Mouse (Mus musculus): ENCODE measurements at regions not wholly inside any gene's neighbourhood (a gene's known extent, or its start where the extent isn't known, plus 50 kb on each side); places are given as distances from the start of the nearest gene placed in this dataset.

GRCm38 (mm10) chr6:84408513-84408912, 185.2 kb downstream of the Cyp26b1 start:
- no peaks in the 10 kb centered on the region; the same call in 1 of the 2 replicates for H3K27me3 ChIP-seq (replicated peaks)
- no peaks in the 10 kb centered on the region for H3K9me3 ChIP-seq
- H3K4me3 ChIP-seq = no peak overlapping the region
- no peak overlapping the region for H3K4me2 ChIP-seq (replicated peaks)
- no peak for ATAC-seq (ENCODE audit: low FRiP score, low read depth)
- WGBS = 83% methylated on average over 5 of the region's 5 CpGs
- no peaks in the 10 kb centered on the region for H3K36me3 ChIP-seq
- no peak overlapping the region for H3K9ac ChIP-seq
- H3K27ac ChIP-seq = no peak overlapping the region
- H3K4me1 ChIP-seq = no peaks in the 10 kb centered on the region

GRCm38 (mm10) chr6:84407773-84408172, 185.9 kb downstream of the Cyp26b1 start:
- Histone ChIP-seq H3K27ac (no peak overlapping the region), H3K9me3 (no peaks in the 10 kb centered on the region), H3K4me2 (replicated peaks) (no peak overlapping the region), H3K27me3 (replicated peaks) (no peaks in the 10 kb centered on the region; the same call in 1 of the 2 replicates), H3K4me3 (no peak overlapping the region), H3K4me1 (no peaks in the 10 kb centered on the region), H3K9ac (no peak overlapping the region), H3K36me3 (no peaks in the 10 kb centered on the region)
- 15% methylated on average over 6 of the region's 6 CpGs for WGBS
- peak; percentile 48; the same call in 1 of the 2 replicates for ATAC-seq (ENCODE audit: low FRiP score, low read depth)

- no peak overlapping the region for H3K27ac ChIP-seq
- no peak overlapping the region for H3K9ac ChIP-seq
- no peaks in the 10 kb centered on the region for H3K4me1 ChIP-seq
- H3K4me3 ChIP-seq = no peak overlapping the region
- no peak overlapping the region for H3K4me2 ChIP-seq (replicated peaks)
- no peaks in the 10 kb centered on the region; the same call in 1 of the 2 replicates for H3K27me3 ChIP-seq (replicated peaks)
- WGBS = 71% methylated on average over 4 of the region's 4 CpGs
- H3K9me3 ChIP-seq = no peaks in the 10 kb centered on the region
- ATAC-seq (ENCODE audit: low FRiP score, low read depth) = no peak
- H3K36me3 ChIP-seq = no peaks in the 10 kb centered on the region
Measured at GRCm38 (mm10) chr6:84404695-84405094, 189.0 kb downstream of the Cyp26b1 start.

GRCm38 (mm10) chr6:84402431-84402830, 191.3 kb downstream of the Cyp26b1 start:
- no peaks in the 10 kb centered on the region for H3K9me3 ChIP-seq
- no peak overlapping the region for H3K27ac ChIP-seq
- no peak overlapping the region for H3K9ac ChIP-seq
- H3K4me3 ChIP-seq = no peak overlapping the region
- no peaks in the 10 kb centered on the region for H3K4me1 ChIP-seq
- H3K36me3 ChIP-seq = no peaks in the 10 kb centered on the region
- ATAC-seq (ENCODE audit: low FRiP score, low read depth) = no peak
- no peaks in the 10 kb centered on the region; the same call in 1 of the 2 replicates for H3K27me3 ChIP-seq (replicated peaks)
- 87% methylated on average over 2 of the region's 2 CpGs for WGBS
- H3K4me2 ChIP-seq (replicated peaks) = no peak overlapping the region

GRCm38 (mm10) chr6:84394496-84395090, 199.1 kb downstream of the Cyp26b1 start:
- no peak overlapping the region for H3K27ac ChIP-seq
- no peak for ATAC-seq (ENCODE audit: low FRiP score, low read depth)
- no peaks in the 10 kb centered on the region for H3K4me1 ChIP-seq
- H3K27me3 ChIP-seq (replicated peaks) = no peaks in the 10 kb centered on the region
- H3K4me3 ChIP-seq = no peak overlapping the region
- no peaks in the 10 kb centered on the region for H3K9me3 ChIP-seq
- H3K4me2 ChIP-seq (replicated peaks) = no peak overlapping the region
- H3K36me3 ChIP-seq = no peaks in the 10 kb centered on the region
- WGBS = 64% methylated on average over 6 of the region's 6 CpGs
- no peak overlapping the region for H3K9ac ChIP-seq

GRCm38 (mm10) chr6:84393519-84394231, 200.0 kb downstream of the Cyp26b1 start:
- no peaks in the 10 kb centered on the region for H3K9me3 ChIP-seq
- ATAC-seq (ENCODE audit: low FRiP score, low read depth) = no peak
- H3K27me3 ChIP-seq (replicated peaks) = no peaks in the 10 kb centered on the region
- no peaks in the 10 kb centered on the region for H3K36me3 ChIP-seq
- H3K4me2 ChIP-seq (replicated peaks) = no peak overlapping the region
- no peak overlapping the region for H3K9ac ChIP-seq
- H3K4me3 ChIP-seq = no peak overlapping the region
- H3K27ac ChIP-seq = no peak overlapping the region
- WGBS = 87% methylated on average over 9 of the region's 9 CpGs
- no peaks in the 10 kb centered on the region for H3K4me1 ChIP-seq

GRCm38 (mm10) chr6:84392752-84393511, 200.8 kb downstream of the Cyp26b1 start:
- WGBS = 89% methylated on average over 14 of the region's 14 CpGs
- ATAC-seq (ENCODE audit: low FRiP score, low read depth) = no peak
- Histone ChIP-seq H3K27ac (no peak overlapping the region), H3K27me3 (replicated peaks) (no peaks in the 10 kb centered on the region), H3K4me1 (no peaks in the 10 kb centered on the region), H3K9ac (no peak overlapping the region), H3K4me2 (replicated peaks) (no peak overlapping the region), H3K36me3 (no peaks in the 10 kb centered on the region), H3K4me3 (no peak overlapping the region), H3K9me3 (no peaks in the 10 kb centered on the region)

GRCm38 (mm10) chr6:84391016-84391415, 202.7 kb downstream of the Cyp26b1 start:
- H3K36me3 ChIP-seq = no peaks in the 10 kb centered on the region
- no peak overlapping the region for H3K4me2 ChIP-seq (replicated peaks)
- H3K9ac ChIP-seq = no peak overlapping the region
- no peaks in the 10 kb centered on the region; the same call in 1 of the 2 replicates for H3K27me3 ChIP-seq (replicated peaks)
- H3K27ac ChIP-seq = no peak overlapping the region
- ATAC-seq (ENCODE audit: low FRiP score, low read depth) = no peak
- H3K4me3 ChIP-seq = no peak overlapping the region
- 99% methylated on average over 3 of the region's 3 CpGs for WGBS
- no peaks in the 10 kb centered on the region for H3K9me3 ChIP-seq
- H3K4me1 ChIP-seq = no peaks in the 10 kb centered on the region

- Histone ChIP-seq H3K9me3 (no peaks in the 10 kb centered on the region), H3K9ac (no peak overlapping the region), H3K27me3 (replicated peaks) (no peaks in the 10 kb centered on the region; the same call in 1 of the 2 replicates), H3K36me3 (no peaks in the 10 kb centered on the region), H3K4me3 (no peak overlapping the region), H3K27ac (no peak overlapping the region), H3K4me1 (no peaks in the 10 kb centered on the region), H3K4me2 (replicated peaks) (no peak overlapping the region)
- WGBS = 38% methylated on average over 10 of the region's 10 CpGs
- ATAC-seq (ENCODE audit: low FRiP score, low read depth) = no peak
Measured at GRCm38 (mm10) chr6:84385696-84386095, 208.0 kb downstream of the Cyp26b1 start.

- H3K9me3 ChIP-seq = no peaks in the 10 kb centered on the region
- H3K4me1 ChIP-seq = no peaks in the 10 kb centered on the region
- no peak overlapping the region for H3K4me3 ChIP-seq
- WGBS = 78% methylated on average over 3 of the region's 3 CpGs
- ATAC-seq (ENCODE audit: low FRiP score, low read depth) = no peak
- H3K9ac ChIP-seq = no peak overlapping the region
- H3K4me2 ChIP-seq (replicated peaks) = no peak overlapping the region
- no peaks in the 10 kb centered on the region for H3K36me3 ChIP-seq
- no peaks in the 10 kb centered on the region; the same call in 1 of the 2 replicates for H3K27me3 ChIP-seq (replicated peaks)
- H3K27ac ChIP-seq = no peak overlapping the region
Measured at GRCm38 (mm10) chr6:84383718-84384117, 210.0 kb downstream of the Cyp26b1 start.

GRCm38 (mm10) chr6:84383141-84383540, 210.6 kb downstream of the Cyp26b1 start:
- no peaks in the 10 kb centered on the region for H3K4me1 ChIP-seq
- H3K4me3 ChIP-seq = no peak overlapping the region
- H3K27ac ChIP-seq = no peak overlapping the region
- no peaks in the 10 kb centered on the region; the same call in 1 of the 2 replicates for H3K27me3 ChIP-seq (replicated peaks)
- H3K9me3 ChIP-seq = no peaks in the 10 kb centered on the region
- no peak for ATAC-seq (ENCODE audit: low FRiP score, low read depth)
- 81% methylated on average over 3 of the region's 3 CpGs for WGBS
- no peak overlapping the region for H3K4me2 ChIP-seq (replicated peaks)
- no peaks in the 10 kb centered on the region for H3K36me3 ChIP-seq
- H3K9ac ChIP-seq = no peak overlapping the region

GRCm38 (mm10) chr6:84381571-84381970, 212.1 kb downstream of the Cyp26b1 start:
- no peak overlapping the region for H3K9ac ChIP-seq
- H3K9me3 ChIP-seq = no peaks in the 10 kb centered on the region
- no peak overlapping the region for H3K4me3 ChIP-seq
- no peaks in the 10 kb centered on the region for H3K36me3 ChIP-seq
- H3K4me2 ChIP-seq (replicated peaks) = no peak overlapping the region
- H3K27me3 ChIP-seq (replicated peaks) = no peaks in the 10 kb centered on the region; the same call in 1 of the 2 replicates
- H3K27ac ChIP-seq = no peak overlapping the region
- WGBS = 79% methylated on average over 10 of the region's 10 CpGs
- no peaks in the 10 kb centered on the region for H3K4me1 ChIP-seq
- no peak for ATAC-seq (ENCODE audit: low FRiP score, low read depth)
